Mouse (Mus musculus) MEL-GATA-1-ER (cell line): ENCODE measurements around the gene H6pd.

Source experiments
- DNase-seq: peaks from one replicate; pipeline ENCODE4 v3.0.0-alpha.2; 2012; ENCODE audit warnings: low read depth; ENCODE audit errors: extremely low read depth

The H6pd gene

DNA sequence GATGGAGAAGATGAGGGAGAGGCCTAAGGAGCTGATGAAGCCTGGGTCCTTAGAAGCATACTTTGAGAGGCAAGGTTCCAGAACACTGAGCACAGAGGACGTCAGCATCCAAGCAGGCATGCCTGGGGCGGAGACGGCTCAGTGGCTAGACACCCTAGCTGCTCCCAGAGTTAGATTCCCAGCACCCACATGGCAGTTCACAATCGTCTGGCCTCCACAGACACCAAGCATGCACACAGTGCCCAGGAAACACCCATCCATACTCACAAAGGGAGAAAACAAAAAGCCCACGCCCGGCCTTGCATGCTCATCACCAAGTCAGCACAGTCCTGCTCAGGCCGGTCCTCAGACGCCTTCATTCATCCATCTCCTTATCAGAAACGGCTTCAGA is 9.3 kb downstream of the H6pd start:
- no peak for DNase-seq

DNA sequence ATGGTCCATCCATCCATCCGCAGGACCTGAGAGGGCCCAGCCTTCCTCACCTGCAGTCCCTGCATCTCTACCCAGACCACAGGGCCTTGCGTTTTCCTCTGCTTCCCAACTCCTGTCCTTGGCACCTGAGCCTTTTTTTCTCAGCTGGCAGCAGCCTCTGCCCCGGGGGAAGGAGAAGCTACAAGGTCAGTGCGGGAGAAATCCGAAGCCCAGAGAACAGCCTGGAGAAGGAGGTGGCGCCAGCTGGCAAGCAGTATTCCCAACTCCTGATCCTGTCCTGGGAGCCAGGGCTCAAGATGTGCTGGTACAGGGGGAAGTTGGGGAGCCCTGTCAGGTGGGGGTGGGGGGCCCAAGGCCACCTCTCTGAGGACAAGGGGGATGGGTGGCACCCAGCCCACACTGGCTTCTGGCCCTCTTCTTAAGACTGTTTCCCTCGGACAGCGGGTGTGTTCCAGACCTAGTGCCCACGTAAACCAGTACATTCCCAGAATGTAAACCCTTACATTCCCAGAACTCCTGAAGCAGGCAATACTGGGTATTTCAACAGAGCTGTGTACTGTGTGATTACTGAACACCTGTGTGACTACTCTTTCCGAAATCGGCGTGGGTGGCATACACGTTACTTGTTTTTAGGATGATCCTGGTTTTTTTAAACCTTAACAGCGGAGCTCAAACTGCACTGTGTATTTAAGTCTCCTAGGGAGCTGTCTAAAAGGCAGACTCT is 9.9 kb downstream of the H6pd start:
- DNase-seq: no peak

DNA sequence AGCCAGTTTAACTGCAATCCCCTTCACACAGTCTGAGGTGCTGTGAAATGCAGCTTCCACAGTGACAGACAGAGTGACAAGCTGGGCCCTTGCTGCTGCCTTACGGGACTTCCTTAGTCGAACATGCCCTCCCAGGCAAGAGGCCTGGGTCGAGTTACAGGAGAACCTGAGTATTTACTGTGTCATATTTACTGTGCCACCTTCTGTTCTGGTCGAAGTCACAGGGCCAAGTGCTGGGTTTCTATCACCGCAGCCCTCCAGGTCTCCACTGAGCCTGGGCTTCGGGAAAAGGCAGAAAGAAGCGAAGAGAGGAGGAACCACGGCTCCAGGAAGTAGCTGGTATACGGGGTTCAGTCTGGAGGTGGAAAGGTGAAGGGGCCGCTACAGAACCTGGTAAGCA is 10.8 kb downstream of the H6pd start:
- no peak for DNase-seq

DNA sequence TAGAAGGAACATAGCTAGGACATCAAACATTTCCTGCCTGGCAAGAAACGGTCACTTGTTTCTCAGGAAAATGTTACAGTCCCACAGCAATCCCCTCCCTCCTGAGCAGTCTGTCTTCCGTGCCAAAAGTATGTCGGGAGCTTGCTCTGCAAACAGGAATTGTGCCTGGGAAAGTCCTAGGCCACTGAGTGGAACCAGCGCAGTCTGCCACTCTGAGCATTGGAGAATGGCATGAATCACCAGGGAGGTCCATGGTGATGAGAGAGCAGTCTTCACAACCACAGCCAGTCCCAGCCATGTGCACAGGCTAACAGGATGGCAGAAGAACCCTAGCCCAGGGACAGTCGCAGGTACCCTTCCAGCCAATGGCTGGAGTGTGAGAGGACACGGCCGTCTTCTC is 12.4 kb downstream of the H6pd start:
- DNase-seq: no peak

DNA sequence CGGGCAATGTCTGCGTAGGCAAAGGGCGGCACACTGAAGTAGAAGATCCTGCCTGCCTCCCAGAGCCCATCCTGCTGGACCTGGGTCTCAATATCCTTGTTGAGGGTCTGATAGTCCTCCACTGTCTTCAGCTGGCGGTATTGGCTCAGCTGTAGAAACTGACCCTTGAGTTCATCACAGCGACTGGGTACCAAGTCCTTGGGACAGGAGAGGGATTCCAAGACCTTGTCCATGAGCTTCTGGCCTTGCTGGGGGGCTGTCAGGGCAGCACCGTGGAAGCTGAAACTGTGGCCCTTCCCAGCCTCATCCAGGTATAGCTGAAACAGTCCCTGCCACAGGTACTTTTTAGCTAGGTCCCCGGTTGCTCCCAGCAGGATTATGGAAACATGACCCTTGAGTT is 12.9 kb downstream of the H6pd start:
- no peak for DNase-seq

DNA sequence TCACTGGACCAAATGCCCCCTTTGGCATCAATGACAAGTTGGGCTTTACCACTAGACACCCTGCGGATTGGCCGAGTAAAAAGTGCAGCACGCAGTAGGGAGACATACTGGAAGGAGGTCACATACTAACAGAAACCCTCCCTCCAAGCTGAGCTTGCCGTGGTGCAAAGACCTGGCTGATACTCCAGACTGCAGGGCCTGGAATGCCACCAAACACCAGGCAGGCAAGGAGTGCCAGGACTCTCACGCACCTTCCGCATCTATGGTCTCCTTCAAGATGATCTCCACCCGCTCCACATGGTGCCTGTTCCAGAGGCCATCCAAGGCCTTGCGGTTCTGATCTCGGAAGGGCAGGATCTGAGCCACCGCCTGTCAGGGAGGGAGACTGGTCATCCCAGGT is 14.6 kb downstream of the H6pd start:
- no peak for DNase-seq

DNA sequence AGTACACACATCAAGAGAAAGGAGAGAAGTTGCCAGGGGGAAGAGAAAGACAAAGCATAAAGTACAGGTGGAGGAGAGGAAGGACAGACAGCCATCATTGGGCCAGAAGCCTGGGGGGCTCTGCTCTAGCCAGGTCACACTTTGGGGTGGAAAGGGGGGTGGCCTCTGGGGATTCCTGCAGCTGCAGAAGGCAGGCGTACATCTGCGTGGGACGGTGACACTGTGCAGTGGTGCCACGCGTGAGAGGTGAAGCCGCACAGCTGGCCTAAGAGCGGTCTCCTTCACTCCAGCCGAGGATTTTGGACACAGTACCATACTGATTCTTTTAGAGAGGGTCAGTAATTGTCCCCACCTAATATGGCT is 16.2 kb downstream of the H6pd start:
- DNase-seq: no peak

DNA sequence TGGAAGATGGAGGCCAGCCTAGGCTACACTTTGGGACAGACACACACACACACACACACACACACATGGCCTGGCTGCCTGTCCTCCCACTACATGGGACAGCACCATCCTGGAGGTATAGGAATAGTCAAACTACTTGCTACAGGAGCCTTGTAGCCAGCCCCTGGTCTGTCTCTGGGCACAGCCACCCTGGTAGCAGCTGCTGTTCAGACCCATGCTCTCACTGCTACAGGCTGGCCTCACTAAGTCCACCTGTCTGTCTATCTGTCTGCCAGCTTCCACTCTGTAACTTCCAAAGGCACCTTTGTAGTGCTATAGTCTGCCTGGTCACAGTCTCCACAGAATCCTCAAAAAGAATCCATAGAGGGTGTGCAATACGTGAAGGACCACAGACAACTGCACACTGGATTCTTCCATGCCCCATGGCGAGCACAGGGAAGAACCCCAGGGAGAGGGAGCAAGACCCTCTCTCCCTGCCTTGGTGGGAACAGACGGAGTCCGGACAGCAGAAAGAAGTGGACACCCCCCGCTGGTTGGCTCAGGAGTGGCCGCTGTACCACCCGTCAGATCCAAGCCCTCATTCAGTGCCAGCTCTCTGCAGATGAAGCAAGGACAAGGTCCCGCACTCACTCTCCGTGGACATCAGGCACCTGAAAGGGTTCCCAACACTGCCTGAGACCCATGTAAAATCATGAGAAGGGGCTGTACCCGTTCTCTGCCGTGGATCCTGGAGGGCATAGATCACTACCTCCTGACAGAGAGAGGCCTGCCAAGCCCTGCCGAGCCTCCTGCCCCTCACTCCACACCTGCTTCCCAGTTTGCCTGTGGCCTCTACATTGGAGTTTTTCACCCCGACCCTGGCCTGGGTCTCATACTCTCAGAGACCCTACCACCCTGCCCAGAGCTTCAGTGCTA is 16.8 kb downstream of the H6pd start:
- no peak for DNase-seq

DNA sequence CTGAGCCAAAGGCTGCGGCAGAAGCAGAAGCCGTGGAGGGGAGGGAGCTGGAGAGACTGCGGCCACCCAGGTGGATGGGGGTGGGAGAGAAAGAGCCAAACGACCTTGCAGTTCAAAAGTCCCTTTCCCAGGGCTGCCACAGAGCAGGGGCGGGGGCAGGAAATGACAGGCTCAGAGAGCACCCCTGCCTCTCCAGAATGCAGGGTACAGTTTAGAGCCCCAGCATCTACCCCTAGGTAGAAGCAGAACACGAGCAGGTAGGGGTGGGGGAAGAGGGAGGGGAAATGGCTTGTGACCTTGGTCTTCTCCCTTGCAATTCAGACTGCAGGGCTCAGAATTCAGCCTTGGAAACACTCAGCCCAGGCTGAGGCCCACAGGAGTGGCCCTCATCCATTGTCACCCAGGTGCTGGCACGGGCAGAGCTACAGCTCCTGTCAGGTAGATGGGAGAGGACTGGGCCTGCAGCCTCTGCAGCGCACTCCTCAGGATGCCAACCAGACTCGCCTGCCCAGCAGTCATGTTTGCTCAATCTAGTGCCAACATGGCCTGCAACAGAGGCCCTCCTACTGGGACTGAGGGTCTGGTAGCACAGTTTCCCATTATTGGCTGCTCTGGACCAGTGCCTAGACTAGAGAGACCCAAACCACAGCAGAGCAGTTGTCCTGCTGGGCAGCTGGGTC is 17.7 kb downstream of the H6pd start:
- no peak for DNase-seq

DNA sequence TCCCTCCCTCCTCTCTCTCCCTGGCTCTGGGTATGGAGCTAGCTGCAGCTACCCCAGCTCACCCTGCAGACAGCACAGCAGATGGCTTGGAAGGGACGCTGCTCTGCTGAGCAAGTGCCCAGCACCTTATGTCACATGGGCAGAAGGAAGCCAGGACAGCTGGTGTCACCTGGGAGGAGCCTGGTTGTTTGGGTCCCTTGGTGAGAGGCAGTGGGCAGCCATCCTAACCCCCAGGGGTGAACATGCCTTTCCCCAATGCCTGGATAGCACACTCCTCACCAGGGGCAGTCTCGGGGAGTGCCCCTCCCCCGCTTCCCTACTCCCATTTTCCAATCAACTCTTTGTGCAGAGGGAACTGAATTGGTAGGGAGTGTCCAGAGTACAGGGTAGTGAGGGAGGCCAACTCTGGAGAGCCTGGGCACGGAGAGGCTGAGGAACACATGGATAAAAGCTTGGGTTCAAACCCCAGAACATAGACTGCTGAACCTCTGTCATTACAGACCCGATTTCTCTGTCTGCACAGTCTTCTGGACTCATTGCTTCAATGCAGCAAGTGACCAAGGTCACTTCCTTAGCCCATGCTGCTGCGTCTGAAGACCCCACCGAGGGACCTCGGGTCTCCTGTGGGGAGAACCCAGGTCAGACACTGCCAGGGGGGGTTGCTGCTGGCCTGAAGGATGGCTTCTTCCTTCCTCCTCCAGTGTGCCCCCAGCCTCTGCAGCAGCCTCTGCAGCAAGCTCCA is 18.4 kb downstream of the H6pd start:
- no peak for DNase-seq

DNA sequence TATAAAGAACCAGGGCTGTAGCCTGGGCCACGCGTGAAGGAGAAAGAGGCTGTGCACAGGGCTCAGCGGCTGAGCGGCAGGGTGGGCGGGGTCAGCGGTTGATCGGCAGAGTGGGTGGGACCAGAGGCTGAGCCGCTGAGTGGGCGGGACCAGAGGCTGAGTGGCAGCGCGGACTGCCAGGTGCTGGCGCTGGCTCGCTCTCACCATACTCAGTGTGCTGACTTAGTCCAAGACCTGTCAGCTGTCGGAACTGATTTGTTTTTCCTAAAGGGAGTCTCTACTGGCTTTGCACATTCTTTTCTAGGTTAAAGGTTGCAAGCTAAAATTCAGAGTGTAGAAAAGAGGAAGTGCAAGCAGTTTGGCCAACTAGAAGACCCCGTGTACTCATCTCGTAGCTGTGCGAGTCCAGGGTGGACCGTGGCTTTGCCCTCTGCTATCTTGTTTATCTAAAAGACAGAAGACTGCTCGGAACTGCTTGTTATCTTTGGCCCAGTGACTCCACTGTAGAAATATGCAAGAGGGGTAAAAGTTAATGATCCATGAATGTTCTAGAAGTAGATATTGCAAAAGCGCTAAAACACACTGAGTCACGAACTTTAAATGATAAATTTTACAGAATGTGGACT is 19.8 kb downstream of the H6pd start:
- peak; percentile 63 for DNase-seq

DNA sequence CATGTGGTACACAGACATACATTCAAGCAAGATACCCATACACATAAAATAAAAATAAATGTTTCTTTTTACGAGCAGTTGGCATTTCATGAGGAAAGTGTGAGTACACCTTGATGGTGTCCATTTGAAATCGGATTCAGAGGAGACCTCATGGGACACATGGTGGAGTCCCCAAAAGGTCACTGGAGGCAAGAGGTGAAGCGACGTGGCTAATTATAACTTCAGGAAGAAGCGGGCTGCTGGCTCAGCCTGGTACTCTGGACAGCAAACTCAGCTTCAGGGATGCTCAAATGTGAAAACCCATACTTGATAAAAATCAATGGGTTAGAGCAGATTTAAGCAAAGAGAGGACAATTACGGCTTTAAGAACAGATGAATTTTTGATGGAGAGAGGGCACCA is 20.5 kb downstream of the H6pd start:
- DNase-seq: no peak

DNA sequence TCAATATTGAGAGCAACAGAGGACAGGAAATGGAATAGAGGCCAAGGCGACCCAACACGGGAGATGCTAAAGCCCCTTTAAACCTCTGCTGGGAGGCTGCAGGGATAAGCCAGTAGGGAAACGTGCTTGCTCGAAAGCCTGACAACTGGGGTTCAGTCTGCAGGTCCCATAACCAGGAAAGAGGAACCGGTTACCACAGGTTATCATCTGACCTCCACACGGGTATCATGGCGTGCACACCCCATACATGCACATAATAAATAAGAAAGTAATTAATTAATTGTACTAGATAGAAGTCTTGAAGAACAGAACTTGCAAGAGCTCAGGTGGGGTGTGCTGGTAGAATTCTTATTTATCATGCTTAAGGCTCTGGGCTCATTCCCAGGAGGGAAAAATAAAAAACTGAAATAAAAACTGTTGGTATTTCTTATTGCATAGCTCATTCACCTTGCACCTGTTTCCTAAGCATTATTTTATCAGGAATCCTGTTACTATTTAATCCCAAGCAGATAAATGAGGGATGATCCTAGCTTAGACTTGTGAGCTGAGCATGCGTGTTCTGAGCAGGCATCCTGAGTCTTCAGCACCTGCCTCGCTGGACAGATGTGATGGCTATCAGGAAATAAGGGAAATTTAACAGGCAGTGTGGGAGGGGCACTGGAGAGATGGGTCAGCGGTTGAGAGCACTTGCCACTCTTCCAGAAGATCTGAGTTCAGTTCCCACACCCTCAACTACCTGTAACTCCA is 22.0 kb downstream of the H6pd start:
- peak; percentile 43 for DNase-seq

DNA sequence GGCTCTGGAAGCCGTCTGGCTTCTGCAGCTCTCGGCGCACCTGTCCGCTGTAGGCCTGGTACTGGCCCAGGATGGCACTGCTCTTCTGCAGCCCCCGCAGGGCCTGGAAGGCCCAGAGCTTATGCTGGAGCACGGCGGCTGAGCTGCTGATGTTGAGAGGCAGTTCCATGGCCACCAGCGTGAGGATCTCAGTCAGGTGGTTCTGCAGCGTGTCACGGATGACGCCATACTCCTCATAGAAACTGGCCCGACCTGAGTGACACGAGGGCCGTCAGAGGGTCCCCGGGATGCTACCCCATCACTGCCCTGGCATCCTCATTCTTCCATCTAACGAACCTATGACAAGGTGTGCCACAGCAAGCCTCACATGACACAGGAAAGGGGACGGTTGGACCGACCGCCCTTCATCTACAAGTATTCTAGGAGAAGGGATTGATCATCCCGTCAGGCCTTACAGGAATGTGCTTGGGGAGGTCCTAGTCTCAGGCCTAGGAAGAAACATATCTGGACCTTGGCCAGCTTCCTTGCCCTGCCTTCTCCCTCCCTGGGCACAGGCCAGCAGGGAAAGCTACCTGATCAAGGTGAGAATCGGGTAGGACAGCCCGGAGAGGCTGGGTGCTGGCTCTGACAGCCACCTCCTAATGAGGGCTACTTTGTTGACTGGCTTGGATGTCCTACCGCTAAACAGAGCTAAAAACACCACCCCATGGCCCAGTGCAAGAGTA is 24.7 kb downstream of the H6pd start:
- DNase-seq: no peak

DNA sequence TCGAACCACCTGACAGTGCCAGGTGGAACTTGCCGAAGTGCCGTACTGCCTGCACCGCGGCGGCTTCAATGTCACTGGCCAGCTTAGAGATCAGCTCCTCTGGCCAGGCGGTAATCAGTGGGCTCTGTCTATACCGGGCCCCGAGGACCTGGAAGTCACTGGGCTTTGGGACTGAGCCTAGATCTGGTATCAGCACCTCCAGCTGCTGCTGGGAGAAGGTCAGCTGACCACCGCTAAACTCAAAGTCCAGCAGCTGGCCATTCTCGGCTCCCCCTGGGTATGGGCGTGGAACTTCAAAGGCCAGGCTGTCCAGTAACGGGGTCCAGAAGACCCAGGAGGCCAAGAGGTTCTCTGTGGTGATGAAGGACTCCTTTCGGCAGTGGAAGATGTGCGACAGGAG is 26.7 kb downstream of the H6pd start:
- DNase-seq: no peak

DNA sequence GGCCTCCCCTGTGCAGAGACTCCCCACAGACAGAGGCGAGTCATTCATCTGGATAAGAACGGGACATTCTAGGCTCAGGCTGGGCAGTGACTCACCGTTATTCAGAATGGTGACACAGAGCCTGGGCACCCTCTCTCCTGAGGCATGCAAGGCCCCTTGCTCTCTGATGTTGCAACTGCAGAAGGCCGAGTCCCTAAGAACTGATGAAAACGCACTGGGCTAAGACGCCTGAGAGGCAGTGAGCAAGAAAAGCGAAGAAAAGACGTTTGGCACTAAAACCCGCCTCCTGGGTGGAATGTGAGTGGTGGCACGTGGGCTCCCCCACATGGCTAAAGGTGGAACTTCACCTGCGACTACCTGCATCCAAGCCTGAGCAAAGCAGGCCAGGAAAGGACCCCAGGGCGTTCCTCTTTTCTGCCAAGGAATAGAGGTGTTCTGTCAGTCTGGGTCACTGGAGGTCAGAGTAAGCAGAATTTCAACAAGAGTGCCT is 29.0 kb downstream of the H6pd start:
- DNase-seq: peak; percentile 54

DNA sequence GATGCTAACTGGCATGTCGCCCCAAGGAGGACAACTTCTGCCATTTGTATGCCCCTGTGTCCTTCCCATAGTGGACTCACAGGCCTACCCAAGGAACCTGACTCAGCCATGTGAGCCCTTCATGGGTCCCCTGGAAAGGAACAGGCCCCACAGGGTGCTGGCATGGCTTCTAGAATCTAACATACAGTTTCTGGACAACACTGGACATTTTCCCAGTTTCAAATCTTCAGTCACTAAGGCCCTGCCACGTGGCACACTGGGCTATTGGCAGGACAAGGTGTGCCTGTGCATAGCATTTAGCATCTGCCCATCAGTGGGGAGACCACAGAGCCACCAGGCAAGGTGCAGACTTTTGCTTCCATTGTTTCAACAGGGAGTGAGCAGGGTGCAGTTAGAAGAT is 30.0 kb downstream of the H6pd start:
- no peak for DNase-seq

DNA sequence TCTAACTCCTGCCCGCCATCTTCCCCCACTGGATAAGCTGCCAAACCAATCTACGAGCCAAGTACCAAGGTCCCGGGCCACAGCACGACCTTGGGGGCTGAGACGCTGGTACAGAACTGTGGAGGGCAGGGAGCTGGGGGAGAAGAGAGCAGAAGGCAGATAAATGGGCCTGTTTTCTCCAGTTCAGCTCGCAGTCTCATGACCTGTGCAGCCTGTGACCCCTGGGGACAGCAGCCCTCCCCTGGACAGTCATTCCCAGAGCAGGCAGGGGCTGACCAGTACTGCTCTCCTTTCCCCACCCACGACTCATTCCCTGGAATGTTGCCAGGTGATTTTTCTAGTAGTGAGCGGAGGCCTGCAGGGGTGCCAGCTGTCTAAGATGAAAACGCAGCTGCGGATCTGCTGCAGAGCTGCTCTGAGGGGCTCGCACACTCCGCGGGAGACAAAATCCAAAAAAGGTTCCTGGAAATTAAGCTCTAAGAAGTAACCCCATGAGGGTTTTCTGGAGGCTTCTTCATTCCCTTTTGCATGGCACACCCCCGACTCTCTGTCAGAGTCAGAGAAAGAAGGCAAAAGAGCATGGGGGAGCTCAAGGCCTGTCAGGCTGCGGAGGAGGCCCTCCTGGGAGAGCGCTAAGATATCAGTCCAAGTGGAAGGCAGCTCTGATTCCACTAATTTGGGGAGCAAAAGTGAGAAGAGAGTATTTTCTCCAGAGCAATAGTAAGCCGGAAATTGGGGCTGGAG is 30.9 kb downstream of the H6pd start:
- DNase-seq: no peak

DNA sequence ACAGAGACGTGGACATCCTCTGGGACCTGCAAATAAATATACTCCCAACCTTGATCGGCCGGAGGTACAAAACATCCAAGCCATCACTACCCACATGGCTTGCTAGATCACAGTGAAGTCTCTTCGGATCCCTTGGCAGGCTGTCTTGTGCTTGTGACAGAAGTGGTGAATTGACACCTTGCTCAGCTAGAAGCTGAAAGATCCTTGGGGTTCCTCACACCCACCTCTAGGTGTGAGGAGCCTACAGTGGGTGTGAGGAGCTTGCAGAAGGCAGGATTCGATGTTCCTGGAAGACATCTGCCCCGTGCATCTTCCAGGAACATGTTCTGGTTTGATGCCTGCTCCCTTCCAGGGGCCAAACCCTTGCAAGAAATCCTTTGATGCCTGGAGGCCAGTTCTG is 31.6 kb downstream of the H6pd start:
- no peak for DNase-seq
